Mouse (Mus musculus) monocyte, adult 5-6 weeks (primary cell): ENCODE data around the gene Acsf2. TPM values are rescaled to one million over a fixed set of nuclear protein-coding genes. Genes with fewer than 3 reads are reported as not detected.

Experiments
- ATAC-seq: fragments of 153-309, 156-312 bp; replicated peaks from 2 replicates; pipeline ENCODE4 v1.8.0; 2017; ENCODE audit warnings: mild to moderate bottlenecking; ENCODE audit not compliant: low TSS enrichment, insufficient number of reproducible peaks, severe bottlenecking, poor library complexity, low FRiP score
- total RNA-seq: library from RNA; stranded (forward); fragments of 200-1000, 200-491, 200-594 nt; gene quantifications from 3 replicates; pipeline ENCODE4 v1.2.3, GENCODE M21; 2017

Acsf2 gene
- total RNA-seq, 1 experiment from 2014 or later, result 1.8 TPM

- 0 out of 2 replicates have a peak, but pooled peaks have one; percentile 7 for ATAC-seq
Measured at GRCm38 (mm10) chr11:94602356-94602955, 785 bp upstream of the Acsf2 start.

GRCm38 (mm10) chr11:94600447-94600846 is 1.2 kb downstream of the Acsf2 start:
- no peak for ATAC-seq

- no peak for ATAC-seq
Measured at GRCm38 (mm10) chr11:94598437-94599120, 3.1 kb downstream of the Acsf2 start.

- no peak for ATAC-seq
Measured at GRCm38 (mm10) chr11:94597319-94597718, 4.4 kb downstream of the Acsf2 start.

GRCm38 (mm10) chr11:94596311-94596852 is 5.3 kb downstream of the Acsf2 start:
- ATAC-seq, result peak; percentile 72; the same call in 1 of the 2 replicates

- ATAC-seq, result no peak
Measured at GRCm38 (mm10) chr11:94587511-94587910, 14.2 kb downstream of the Acsf2 start.

- no peak for ATAC-seq
Measured at GRCm38 (mm10) chr11:94585091-94585490, 16.6 kb downstream of the Acsf2 start.

GRCm38 (mm10) chr11:94580111-94580740 is 21.4 kb downstream of the Acsf2 start:
- ATAC-seq, result no peak

GRCm38 (mm10) chr11:94576361-94576760 is 25.3 kb downstream of the Acsf2 start:
- no peak for ATAC-seq

- no peak for ATAC-seq
Measured at GRCm38 (mm10) chr11:94575036-94575435, 26.6 kb downstream of the Acsf2 start.

GRCm38 (mm10) chr11:94574560-94574959 is 27.1 kb downstream of the Acsf2 start:
- no peak for ATAC-seq

- ATAC-seq, result no peak
Measured at GRCm38 (mm10) chr11:94571850-94572249, 29.8 kb downstream of the Acsf2 start.

- no peak for ATAC-seq
Measured at GRCm38 (mm10) chr11:94570612-94571011, 31.1 kb downstream of the Acsf2 start.

GRCm38 (mm10) chr11:94567326-94567725 is 34.3 kb downstream of the Acsf2 start:
- ATAC-seq, result no peak

- no peak for ATAC-seq
Measured at GRCm38 (mm10) chr11:94566534-94566933, 35.1 kb downstream of the Acsf2 start.

GRCm38 (mm10) chr11:94565151-94565479 is 36.6 kb downstream of the Acsf2 start:
- no peak for ATAC-seq

- peak; percentile 40; the same call in 1 of the 2 replicates for ATAC-seq
Measured at GRCm38 (mm10) chr11:94564437-94565150, 37.1 kb downstream of the Acsf2 start, which contains the start of gene Chad. TSS of gene Chad (plus strand) at chr11:94565047.

GRCm38 (mm10) chr11:94563821-94564220 is 37.9 kb downstream of the Acsf2 start:
- ATAC-seq, result no peak

GRCm38 (mm10) chr11:94563383-94563782 is 38.3 kb downstream of the Acsf2 start:
- ATAC-seq, result no peak
